Mouse (Mus musculus): ENCODE measurements around the gene Timm9. TPM values are rescaled to one million over a fixed set of nuclear protein-coding genes. Genes with fewer than 3 reads are reported as not detected.

Gene Timm9
- polyA plus RNA-seq, 1 experiment: 39.8 TPM

GRCm38 (mm10) chr12:71123286-71123685, 13.2 kb downstream of the Timm9 start:
- Histone ChIP-seq H3K79me2 (ENCODE audit: control insufficient read depth, insufficient read depth) (peaks cover 15% of the 10 kb centered on the region), H3ac (ENCODE audit: control insufficient read depth, insufficient read length, low read depth) (no peak overlapping the region), H3K79me3 (ENCODE audit: low read depth) (peaks cover 12% of the 10 kb centered on the region), H3K36me3 (ENCODE audit: control insufficient read depth, insufficient read depth) (peaks cover 56% of the 10 kb centered on the region), H3K27me3 (ENCODE audit: control insufficient read depth, insufficient read depth, insufficient read length) (no peaks in the 10 kb centered on the region), H3K4me3 (ENCODE audit: insufficient read depth, poor library complexity, severe bottlenecking) (no peak overlapping the region)
- TF ChIP-seq MYOG (IDR thresholded peaks at IDR 0.05; ENCODE audit: control insufficient read depth, extremely low read depth, insufficient read length) (no peak), CEBPB (IDR thresholded peaks at IDR 0.05; ENCODE audit: low read depth) (no peak), MAX (IDR thresholded peaks at IDR 0.05) (no peak), USF1 (IDR thresholded peaks at IDR 0.05; ENCODE audit: low read depth) (no peak), MYOD1 (IDR thresholded peaks at IDR 0.05; ENCODE audit: control insufficient read depth, insufficient read length, low read depth) (no peak), FOSL1 (IDR thresholded peaks at IDR 0.05; ENCODE audit: insufficient read depth, low read length, poor library complexity, severe bottlenecking) (no peak), CTCF (IDR thresholded peaks at IDR 0.05; ENCODE audit: control insufficient read depth, insufficient read depth, insufficient read length) (no peak)

- no peak overlapping the region for H3K4me3 ChIP-seq (ENCODE audit: insufficient read depth, poor library complexity, severe bottlenecking)
- H3K79me2 ChIP-seq (ENCODE audit: control insufficient read depth, insufficient read depth): peaks cover 9% of the 10 kb centered on the region
- peaks cover 56% of the 10 kb centered on the region for H3K36me3 ChIP-seq (ENCODE audit: control insufficient read depth, insufficient read depth)
- H3K27me3 ChIP-seq (ENCODE audit: control insufficient read depth, insufficient read depth, insufficient read length): no peaks in the 10 kb centered on the region
- H3K79me3 ChIP-seq (ENCODE audit: low read depth): peaks cover 7% of the 10 kb centered on the region
- TF ChIP-seq CTCF (IDR thresholded peaks at IDR 0.05; ENCODE audit: control insufficient read depth, insufficient read depth, insufficient read length) (no peak), MYOD1 (IDR thresholded peaks at IDR 0.05; ENCODE audit: control insufficient read depth, insufficient read length, low read depth) (no peak), FOSL1 (IDR thresholded peaks at IDR 0.05; ENCODE audit: insufficient read depth, low read length, poor library complexity, severe bottlenecking) (no peak), USF1 (IDR thresholded peaks at IDR 0.05; ENCODE audit: low read depth) (no peak), MYOG (IDR thresholded peaks at IDR 0.05; ENCODE audit: control insufficient read depth, extremely low read depth, insufficient read length) (no peak), CEBPB (IDR thresholded peaks at IDR 0.05; ENCODE audit: low read depth) (no peak), MAX (IDR thresholded peaks at IDR 0.05) (no peak)
- H3ac ChIP-seq (ENCODE audit: control insufficient read depth, insufficient read length, low read depth): no peak overlapping the region
Observed at GRCm38 (mm10) chr12:71122731-71123130, 13.8 kb downstream of the Timm9 start.

GRCm38 (mm10) chr12:71116411-71116810, 20.1 kb downstream of the Timm9 start:
- Histone ChIP-seq H3K79me2 (ENCODE audit: control insufficient read depth, insufficient read depth) (no peaks in the 10 kb centered on the region), H3ac (ENCODE audit: control insufficient read depth, insufficient read length, low read depth) (no peak overlapping the region), H3K36me3 (ENCODE audit: control insufficient read depth, insufficient read depth) (no peaks in the 10 kb centered on the region), H3K4me3 (ENCODE audit: insufficient read depth, poor library complexity, severe bottlenecking) (no peak overlapping the region), H3K27me3 (ENCODE audit: control insufficient read depth, insufficient read depth, insufficient read length) (no peaks in the 10 kb centered on the region), H3K79me3 (ENCODE audit: low read depth) (no peaks in the 10 kb centered on the region)
- TF ChIP-seq MYOG (IDR thresholded peaks at IDR 0.05; ENCODE audit: control insufficient read depth, extremely low read depth, insufficient read length) (no peak), MAX (IDR thresholded peaks at IDR 0.05) (no peak), CTCF (IDR thresholded peaks at IDR 0.05; ENCODE audit: control insufficient read depth, insufficient read depth, insufficient read length) (no peak), MYOD1 (IDR thresholded peaks at IDR 0.05; ENCODE audit: control insufficient read depth, insufficient read length, low read depth) (no peak), FOSL1 (IDR thresholded peaks at IDR 0.05; ENCODE audit: insufficient read depth, low read length, poor library complexity, severe bottlenecking) (no peak)

GRCm38 (mm10) chr12:71113675-71114288, 22.7 kb downstream of the Timm9 start:
- H3K36me3 ChIP-seq (ENCODE audit: control insufficient read depth, insufficient read depth): no peaks in the 10 kb centered on the region
- H3K27me3 ChIP-seq (ENCODE audit: control insufficient read depth, insufficient read depth, insufficient read length): no peaks in the 10 kb centered on the region
- H3K79me3 ChIP-seq (ENCODE audit: low read depth): no peaks in the 10 kb centered on the region
- H3K4me3 ChIP-seq (ENCODE audit: insufficient read depth, poor library complexity, severe bottlenecking): no peak overlapping the region
- TF ChIP-seq CEBPB (IDR thresholded peaks at IDR 0.05; ENCODE audit: low read depth) (no peak), MAX (IDR thresholded peaks at IDR 0.05) (no peak), MYOD1 (IDR thresholded peaks at IDR 0.05; ENCODE audit: control insufficient read depth, insufficient read length, low read depth) (no peak), CTCF (IDR thresholded peaks at IDR 0.05; ENCODE audit: control insufficient read depth, insufficient read depth, insufficient read length) (no peak), MYOG (IDR thresholded peaks at IDR 0.05; ENCODE audit: control insufficient read depth, extremely low read depth, insufficient read length) (no peak), FOSL1 (IDR thresholded peaks at IDR 0.05; ENCODE audit: insufficient read depth, low read length, poor library complexity, severe bottlenecking) (no peak), USF1 (IDR thresholded peaks at IDR 0.05; ENCODE audit: low read depth) (no peak)
- no peak overlapping the region for H3ac ChIP-seq (ENCODE audit: control insufficient read depth, insufficient read length, low read depth)
- H3K79me2 ChIP-seq (ENCODE audit: control insufficient read depth, insufficient read depth): no peaks in the 10 kb centered on the region

GRCm38 (mm10) chr12:71113074-71113473, 23.4 kb downstream of the Timm9 start:
- Histone ChIP-seq H3K79me3 (ENCODE audit: low read depth) (no peaks in the 10 kb centered on the region), H3K4me3 (ENCODE audit: insufficient read depth, poor library complexity, severe bottlenecking) (no peak overlapping the region), H3ac (ENCODE audit: control insufficient read depth, insufficient read length, low read depth) (no peak overlapping the region), H3K36me3 (ENCODE audit: control insufficient read depth, insufficient read depth) (no peaks in the 10 kb centered on the region), H3K79me2 (ENCODE audit: control insufficient read depth, insufficient read depth) (no peaks in the 10 kb centered on the region), H3K27me3 (ENCODE audit: control insufficient read depth, insufficient read depth, insufficient read length) (no peaks in the 10 kb centered on the region)
- no peak for TF ChIP-seq CEBPB (IDR thresholded peaks at IDR 0.05; ENCODE audit: low read depth)
- no peak for TF ChIP-seq FOSL1 (IDR thresholded peaks at IDR 0.05; ENCODE audit: insufficient read depth, low read length, poor library complexity, severe bottlenecking)
- no peak for TF ChIP-seq USF1 (IDR thresholded peaks at IDR 0.05; ENCODE audit: low read depth)
- TF ChIP-seq MYOG (IDR thresholded peaks at IDR 0.05; ENCODE audit: control insufficient read depth, extremely low read depth, insufficient read length): no peak
- no peak for TF ChIP-seq MYOD1 (IDR thresholded peaks at IDR 0.05; ENCODE audit: control insufficient read depth, insufficient read length, low read depth)
- no peak for TF ChIP-seq CTCF (IDR thresholded peaks at IDR 0.05; ENCODE audit: control insufficient read depth, insufficient read depth, insufficient read length)
- TF ChIP-seq MAX (IDR thresholded peaks at IDR 0.05): no peak
